Mouse (Mus musculus): ENCODE data around the gene 9530068E07Rik. TPM values are rescaled to one million over a fixed set of nuclear protein-coding genes. Genes with fewer than 3 reads are reported as not detected.

9530068E07Rik gene
- total and polyA plus RNA-seq, 3 experiments = 102 to 153 (median 128) TPM

DNA sequence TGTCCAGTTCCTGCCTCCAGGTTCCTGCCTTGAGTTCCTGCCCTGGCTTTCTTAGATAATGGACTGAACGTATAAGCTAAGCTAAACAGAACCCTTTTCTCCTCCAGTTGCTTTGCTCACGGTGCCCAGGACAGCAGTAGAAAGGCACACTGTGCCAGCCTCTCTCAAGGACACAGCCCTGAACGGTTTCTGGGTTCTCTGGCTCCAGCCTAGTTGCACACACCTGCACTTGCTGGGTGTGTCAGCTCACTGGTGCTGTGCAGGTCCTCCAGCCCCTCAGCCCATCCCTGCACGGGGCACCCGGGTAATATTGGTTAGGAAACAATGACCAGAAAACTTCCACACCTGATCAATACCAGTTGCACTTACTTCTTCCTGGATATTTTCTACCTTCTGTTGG lies 35.9 kb downstream of the 9530068E07Rik start:
- Histone ChIP-seq H3K36me3 (replicated peaks in 1 of 2; ENCODE audit: control insufficient read depth in 1 of 2, insufficient read depth in 1 of 2, low read length in 1 of 2) (no peaks in the 10 kb centered on the region), H3K4me3 (replicated peaks in 1 of 3; ENCODE audit: low read depth in 2 of 3, low read length in 2 of 3, poor library complexity in 1 of 3) (no peak overlapping the region), H3K27me3 (replicated peaks) (peaks cover 90% of the 10 kb centered on the region), H3K9ac (ENCODE audit: insufficient read depth, low read depth) (no peak overlapping the region), H3K9me3 (replicated peaks; ENCODE audit: low read length) (peaks cover 10% of the 10 kb centered on the region), H3K4me2 (ENCODE audit: insufficient read depth, low read depth, poor library complexity, severe bottlenecking) (no peak overlapping the region), H3K79me2 (replicated peaks; ENCODE audit: control insufficient read depth, extremely low read depth, insufficient read depth, poor library complexity, severe bottlenecking) (no peaks in the 10 kb centered on the region), H3K27ac (ENCODE audit: insufficient read depth, low read depth) (no peak overlapping the region), H3K4me1 (ENCODE audit: control insufficient read depth in 1 of 2, insufficient read depth in 2 of 2) (0 out of 4 replicates have a peak, but pooled peaks cover 0 to 3% of the 10 kb centered on the region in 2 experiments)
- DNase-seq (ENCODE audit: extremely low read depth) = no peak
- in situ Hi-C loops (cut with MboI; ENCODE audit: low pct_ligation_motif_present, low pct_unique_long_range_greater_than_20kb, low sequenced_read_pairs) = no loop called here
- dilution Hi-C loops (cut with MboI; ENCODE audit: extremely low pct_ligation_motif_present, extremely low pct_unique_long_range_greater_than_20kb, low sequenced_read_pairs) = no loop called here
- TF ChIP-seq NRF1 (IDR thresholded peaks at IDR 0.05; ENCODE audit: low read depth, low read length) = no peak
- no peak for TF ChIP-seq RCOR1 (conservative IDR thresholded peaks at IDR 0.05; ENCODE audit: low read depth, low read length)
- no peak for TF ChIP-seq MEF2A (IDR thresholded peaks at IDR 0.05; ENCODE audit: borderline replicate concordance, low read depth, low read length)
- no peak for TF ChIP-seq IRF4 (IDR thresholded peaks at IDR 0.05; ENCODE audit: low read depth, low read length)

- Histone ChIP-seq H3K9me3 (replicated peaks; ENCODE audit: low read length) (peaks cover 10% of the 10 kb centered on the region), H3K4me2 (ENCODE audit: insufficient read depth, low read depth, poor library complexity, severe bottlenecking) (no peak overlapping the region), H3K36me3 (replicated peaks in 1 of 2; ENCODE audit: control insufficient read depth in 1 of 2, insufficient read depth in 1 of 2, low read length in 1 of 2) (no peaks in the 10 kb centered on the region), H3K4me3 (replicated peaks in 1 of 3; ENCODE audit: low read depth in 2 of 3, low read length in 2 of 3, poor library complexity in 1 of 3) (no peak overlapping the region), H3K4me1 (ENCODE audit: control insufficient read depth in 1 of 2, insufficient read depth in 2 of 2) (0 out of 4 replicates have a peak, but pooled peaks cover 0 to 3% of the 10 kb centered on the region in 2 experiments), H3K9ac (ENCODE audit: insufficient read depth, low read depth) (no peak overlapping the region), H3K79me2 (replicated peaks; ENCODE audit: control insufficient read depth, extremely low read depth, insufficient read depth, poor library complexity, severe bottlenecking) (no peaks in the 10 kb centered on the region), H3K27me3 (replicated peaks) (peaks cover 92% of the 10 kb centered on the region), H3K27ac (ENCODE audit: insufficient read depth, low read depth) (no peak overlapping the region)
- no peak for DNase-seq (ENCODE audit: extremely low read depth)
- in situ Hi-C loops (cut with MboI; ENCODE audit: low pct_ligation_motif_present, low pct_unique_long_range_greater_than_20kb, low sequenced_read_pairs) (no loop called here), dilution Hi-C loops (cut with MboI; ENCODE audit: extremely low pct_ligation_motif_present, extremely low pct_unique_long_range_greater_than_20kb, low sequenced_read_pairs) (no loop called here)
- TF ChIP-seq MYC (IDR thresholded peaks at IDR 0.05; ENCODE audit: low read depth, low read length) = no peak
- no peak for TF ChIP-seq JUND (conservative IDR thresholded peaks at IDR 0.05; ENCODE audit: low read depth, low read length)
- no peak for TF ChIP-seq CHD1 (IDR thresholded peaks at IDR 0.05; ENCODE audit: low read depth, low read length)
- TF ChIP-seq PAX5 (IDR thresholded peaks at IDR 0.05; ENCODE audit: low read length) = no peak
- TF ChIP-seq MAX (IDR thresholded peaks at IDR 0.05; ENCODE audit: low read length) = no peak
- TF ChIP-seq CTCF (conservative IDR thresholded peaks at IDR 0.05 in 1 of 2, IDR thresholded peaks at IDR 0.05 in 1 of 2; ENCODE audit: low read depth in 2 of 2, low read length in 2 of 2) = no peak
- TF ChIP-seq ZKSCAN1 (IDR thresholded peaks at IDR 0.05; ENCODE audit: borderline replicate concordance, low read depth, low read length) = no peak
- TF ChIP-seq GABPA (IDR thresholded peaks at IDR 0.05; ENCODE audit: insufficient replicate concordance, low read depth, low read length) = no peak
- TF ChIP-seq MXI1 (IDR thresholded peaks at IDR 0.05; ENCODE audit: low read depth, low read length) = no peak
- TF ChIP-seq TCF12 (IDR thresholded peaks at IDR 0.05; ENCODE audit: low read depth, low read length) = no peak
- no peak for TF ChIP-seq POLR2AphosphoS2 (IDR thresholded peaks at IDR 0.05; ENCODE audit: low read depth, low read length)
- no peak for TF ChIP-seq MEF2A (IDR thresholded peaks at IDR 0.05; ENCODE audit: borderline replicate concordance, low read depth, low read length)
- TF ChIP-seq JUN (IDR thresholded peaks at IDR 0.05; ENCODE audit: insufficient read depth, low read depth, low read length) = no peak
- no peak for TF ChIP-seq RAD21 (IDR thresholded peaks at IDR 0.05; ENCODE audit: low read depth, low read length)
These were observed 37.0 kb downstream of the 9530068E07Rik start for GRCm38 (mm10) chr11:52433076-52433796.
